Mouse (Mus musculus) thymus, adult 2 months (tissue): ENCODE measurements around the gene Yeats2.

ENCODE experiments used
- CTCF ChIP-seq: fragments of 200-500 bp; IDR thresholded peaks from 2 replicates; pipeline ENCODE4 v1.5.1; 2012; ENCODE audit warnings: mild to moderate bottlenecking, control low read depth, low read length, moderate library complexity, borderline replicate concordance; ENCODE audit not compliant: control insufficient read depth, poor library complexity, insufficient read depth; ENCODE audit errors: extremely low read depth
- POLR2A ChIP-seq: fragments of 200-500 bp; IDR thresholded peaks from 2 replicates; pipeline ENCODE4 v1.6.1; 2012; ENCODE audit warnings: mild to moderate bottlenecking, low read length, control low read depth, moderate library complexity; ENCODE audit not compliant: control insufficient read depth, poor library complexity, insufficient read depth; ENCODE audit errors: extremely low read depth

DNA sequence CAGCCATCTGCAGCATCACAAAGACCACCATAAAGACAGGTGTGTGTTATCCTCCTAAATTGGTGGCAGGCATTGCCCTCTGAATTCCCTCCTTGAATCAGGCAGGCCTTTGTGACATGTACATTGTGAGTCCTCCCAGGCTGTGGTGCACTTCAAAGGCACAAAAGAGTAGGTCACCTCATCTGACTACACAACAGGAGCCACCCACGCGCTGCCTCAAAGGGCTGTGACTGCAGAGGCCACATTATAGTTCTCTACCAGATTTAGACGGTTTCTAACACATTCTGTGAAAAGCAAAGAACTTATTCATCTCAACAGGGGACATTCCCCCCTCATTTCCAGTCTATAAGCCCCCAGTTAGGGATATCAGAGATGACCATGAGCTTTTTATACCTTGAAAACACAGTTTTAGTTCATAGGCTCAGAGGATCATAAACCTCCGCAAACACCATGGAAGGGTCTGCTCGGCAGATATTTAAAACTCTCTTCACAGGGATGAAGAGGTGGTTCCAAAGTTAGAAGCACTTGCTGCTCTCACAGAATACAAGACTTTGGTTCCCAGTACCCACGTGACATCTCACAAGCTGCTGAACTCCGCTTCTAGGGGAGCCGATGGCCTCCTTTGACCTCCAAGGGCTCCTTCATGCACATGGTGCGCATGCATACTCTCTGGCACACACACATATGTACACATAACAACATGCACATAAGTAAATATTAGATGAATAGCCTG is 107.7 kb downstream of the Yeats2 start:
- TF ChIP-seq CTCF (no peak), POLR2A (no peak)
